Mouse (Mus musculus): ENCODE measurements at regions not wholly inside any gene's neighbourhood (a gene's known extent, or its start where the extent isn't known, plus 50 kb on each side); places are given as distances from the start of the nearest gene placed in this dataset.

GRCm38 (mm10) chr2:115120206-115120503, 461.4 kb upstream of the BC052040 start:
- no peak for DNase-seq

GRCm38 (mm10) chr2:115126625-115127369, 454.7 kb upstream of the BC052040 start:
- no peak for DNase-seq

- DNase-seq = no peak
Observed at GRCm38 (mm10) chr2:115131746-115132145, 449.8 kb upstream of the BC052040 start.

GRCm38 (mm10) chr2:115132165-115132592, 449.3 kb upstream of the BC052040 start:
- DNase-seq = no peak

GRCm38 (mm10) chr2:115141416-115141815, 440.1 kb upstream of the BC052040 start:
- DNase-seq = no peak

GRCm38 (mm10) chr2:115172111-115172510, 409.4 kb upstream of the BC052040 start:
- DNase-seq = no peak

- DNase-seq = no peak
Observed at GRCm38 (mm10) chr2:115177076-115177475, 404.4 kb upstream of the BC052040 start.

GRCm38 (mm10) chr2:115177896-115178295, 403.6 kb upstream of the BC052040 start:
- DNase-seq = no peak

GRCm38 (mm10) chr2:115211191-115211590, 370.3 kb upstream of the BC052040 start:
- no peak for DNase-seq

- no peak for DNase-seq
Observed at GRCm38 (mm10) chr2:115213181-115213970, 368.1 kb upstream of the BC052040 start.

GRCm38 (mm10) chr2:115214292-115214691, 367.2 kb upstream of the BC052040 start:
- DNase-seq = no peak

- no peak for DNase-seq
Observed at GRCm38 (mm10) chr2:115230041-115230440, 351.5 kb upstream of the BC052040 start.

GRCm38 (mm10) chr2:115247673-115248072, 333.8 kb upstream of the BC052040 start:
- DNase-seq = no peak

- no peak for DNase-seq
Observed at GRCm38 (mm10) chr2:115250019-115250807, 331.3 kb upstream of the BC052040 start.

GRCm38 (mm10) chr2:115257391-115257790, 324.1 kb upstream of the BC052040 start:
- DNase-seq = no peak

- no peak for DNase-seq
Observed at GRCm38 (mm10) chr2:115268247-115268646, 313.3 kb upstream of the BC052040 start.

- no peak for DNase-seq
Observed at GRCm38 (mm10) chr2:115277421-115277820, 304.1 kb upstream of the BC052040 start.

- DNase-seq = no peak
Observed at GRCm38 (mm10) chr2:115293020-115293419, 288.5 kb upstream of the BC052040 start.

- DNase-seq = no peak
Observed at GRCm38 (mm10) chr2:115297463-115297862, 284.1 kb upstream of the BC052040 start.

- DNase-seq = no peak
Observed at GRCm38 (mm10) chr2:115307248-115307647, 274.3 kb upstream of the BC052040 start.

- DNase-seq = no peak
Observed at GRCm38 (mm10) chr2:115309856-115310631, 271.5 kb upstream of the BC052040 start.

GRCm38 (mm10) chr2:115318551-115318950, 263.0 kb upstream of the BC052040 start:
- no peak for DNase-seq

All from adrenal gland, postnatal 25 days (tissue).